Mouse (Mus musculus) left cerebral cortex, adult 11 months (tissue): Measurements from ENCODE around the gene Trmt1.

Experiments
- DNase-seq: peaks from one replicate; pipeline ENCODE4 v3.0.0; 2022; ENCODE audit warnings: low spot score

Trmt1 gene

DNA sequence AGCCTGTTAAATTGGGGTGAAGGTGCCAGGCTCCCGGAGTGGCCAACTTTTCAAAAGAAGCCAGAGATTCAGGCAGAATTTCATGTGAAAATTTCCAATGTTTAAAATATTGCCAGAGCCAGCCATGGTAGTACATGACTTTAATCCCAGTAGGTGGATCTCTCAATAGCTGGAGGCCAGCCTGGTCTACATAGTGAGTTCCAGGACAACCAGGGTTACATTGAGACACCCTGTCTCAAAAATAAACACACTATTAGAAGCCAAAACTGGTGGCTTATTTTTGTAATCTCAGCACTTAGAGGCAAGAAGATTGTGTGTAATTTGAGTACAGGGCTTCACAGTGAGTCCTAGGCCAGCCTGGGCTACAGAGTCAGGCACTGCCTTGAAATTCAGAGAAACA is 23.8 kb downstream of the Trmt1 start:
- DNase-seq, result no peak

DNA sequence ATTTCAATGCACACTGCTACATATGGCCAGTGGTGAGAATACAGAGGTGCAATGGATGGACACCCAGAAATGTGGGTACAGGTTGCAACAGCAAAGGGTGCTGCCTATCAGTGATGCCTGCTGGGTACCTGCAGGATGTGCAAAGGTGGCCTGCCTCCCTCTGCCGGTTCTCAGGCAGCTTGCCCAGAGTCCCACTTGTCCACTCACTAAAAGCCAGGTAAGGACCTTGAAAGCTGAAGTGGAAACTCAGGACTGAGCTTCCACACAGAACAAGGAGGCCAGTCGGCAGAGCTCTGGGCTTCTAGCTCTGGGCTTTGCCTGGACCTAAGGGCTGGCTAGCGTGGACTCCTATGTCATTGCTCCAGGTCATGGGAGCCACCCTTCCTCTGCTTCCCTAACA is 25.2 kb downstream of the Trmt1 start:
- DNase-seq, result no peak

DNA sequence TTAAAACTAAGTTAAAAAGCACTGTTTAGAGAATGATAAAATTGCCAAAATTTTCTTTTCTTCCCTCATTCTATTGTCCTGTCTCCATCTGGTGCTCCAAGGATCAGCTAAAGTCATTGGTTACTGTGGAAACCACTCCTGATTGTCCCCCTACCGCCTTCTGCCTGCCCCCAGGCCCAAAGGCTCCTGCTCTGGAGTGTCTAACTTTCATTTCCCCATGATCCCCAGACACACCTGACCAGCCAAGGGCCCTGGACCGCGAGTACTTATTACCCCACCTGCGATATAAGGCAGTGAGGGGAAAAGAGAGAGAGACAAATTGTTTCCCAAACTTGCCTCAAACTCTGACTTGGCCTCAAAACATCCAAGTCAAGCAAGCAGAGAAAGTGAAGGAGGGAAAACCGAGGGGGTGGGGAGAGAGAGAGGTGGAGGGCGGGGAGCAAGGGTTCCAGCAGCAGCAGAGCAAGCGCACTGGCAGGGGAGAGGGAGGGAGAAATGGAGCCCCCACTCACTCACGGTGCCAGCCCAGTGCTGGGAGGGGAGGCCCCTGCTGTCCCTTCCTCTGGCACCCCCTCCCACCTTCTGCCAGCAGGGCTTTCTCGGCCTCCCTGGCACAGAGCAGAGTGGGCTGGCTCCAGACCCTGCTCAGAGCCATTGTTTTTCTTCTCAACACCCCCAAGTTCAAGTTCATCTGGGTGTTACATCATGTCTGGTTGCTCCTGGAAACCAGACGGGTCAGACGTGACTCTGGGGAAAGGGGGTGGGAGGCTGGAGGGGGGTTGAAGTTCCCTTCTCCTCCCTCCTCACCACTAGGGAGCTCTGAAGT is 26.0 kb downstream of the Trmt1 start:
- no peak for DNase-seq

DNA sequence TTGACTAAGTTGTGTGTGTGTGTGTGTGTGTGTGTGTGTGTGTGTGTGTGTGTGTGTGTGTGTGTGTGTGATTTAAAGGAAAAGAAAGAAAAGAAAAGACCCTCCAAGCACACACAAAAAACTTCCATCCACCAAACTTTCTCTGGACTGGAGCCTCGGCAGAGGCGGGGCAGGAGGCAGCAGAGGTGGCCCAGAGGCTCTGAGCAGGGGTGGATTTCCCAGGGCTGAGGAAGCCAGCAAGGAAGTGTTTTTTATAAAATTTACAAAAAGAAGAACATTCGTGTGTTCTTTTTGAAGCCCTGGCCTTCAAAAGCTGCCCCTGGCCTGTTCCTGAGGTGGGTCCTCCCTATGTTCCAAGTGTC is 26.6 kb downstream of the Trmt1 start:
- DNase-seq, result no peak

DNA sequence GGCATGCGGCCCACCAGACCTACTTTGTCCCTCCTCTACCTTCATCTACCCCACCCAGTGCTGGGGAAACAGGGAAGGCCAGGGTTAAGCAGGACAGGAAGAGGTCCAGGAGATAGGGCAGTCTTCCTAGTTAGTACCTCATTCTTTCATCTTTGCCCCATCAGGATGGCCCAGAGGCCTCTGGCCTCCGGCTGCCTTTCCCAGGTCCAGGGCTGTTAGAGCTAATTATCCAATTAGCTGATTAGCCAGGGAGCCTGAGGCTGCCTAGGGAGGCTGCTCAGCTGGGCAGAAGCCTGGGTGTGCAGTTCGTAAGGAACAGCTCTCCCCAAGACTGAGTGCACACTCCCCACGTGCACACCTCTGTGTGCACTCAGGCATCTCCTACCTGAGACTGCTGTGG is 27.3 kb downstream of the Trmt1 start:
- DNase-seq, result no peak

DNA sequence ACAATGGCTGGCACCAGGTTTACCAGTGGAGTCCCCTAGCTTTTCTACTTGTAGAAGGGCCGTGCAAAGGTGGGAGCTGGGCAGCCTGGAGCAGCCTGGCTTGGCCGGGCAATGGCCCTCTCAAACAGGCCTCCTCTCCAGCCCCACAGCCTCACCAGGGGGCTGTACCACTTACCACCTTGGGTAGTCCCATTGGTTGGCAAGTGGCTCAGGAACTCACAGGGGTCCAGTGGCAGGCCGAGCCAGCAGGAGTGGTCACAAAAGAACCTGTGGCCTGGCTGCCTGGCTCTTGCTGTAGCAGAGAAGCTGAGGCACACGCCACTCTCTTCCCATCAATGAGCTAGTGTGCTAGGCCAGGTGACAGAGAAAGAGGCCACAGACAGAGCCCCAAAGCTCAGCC is 28.1 kb downstream of the Trmt1 start:
- DNase-seq, result no peak

DNA sequence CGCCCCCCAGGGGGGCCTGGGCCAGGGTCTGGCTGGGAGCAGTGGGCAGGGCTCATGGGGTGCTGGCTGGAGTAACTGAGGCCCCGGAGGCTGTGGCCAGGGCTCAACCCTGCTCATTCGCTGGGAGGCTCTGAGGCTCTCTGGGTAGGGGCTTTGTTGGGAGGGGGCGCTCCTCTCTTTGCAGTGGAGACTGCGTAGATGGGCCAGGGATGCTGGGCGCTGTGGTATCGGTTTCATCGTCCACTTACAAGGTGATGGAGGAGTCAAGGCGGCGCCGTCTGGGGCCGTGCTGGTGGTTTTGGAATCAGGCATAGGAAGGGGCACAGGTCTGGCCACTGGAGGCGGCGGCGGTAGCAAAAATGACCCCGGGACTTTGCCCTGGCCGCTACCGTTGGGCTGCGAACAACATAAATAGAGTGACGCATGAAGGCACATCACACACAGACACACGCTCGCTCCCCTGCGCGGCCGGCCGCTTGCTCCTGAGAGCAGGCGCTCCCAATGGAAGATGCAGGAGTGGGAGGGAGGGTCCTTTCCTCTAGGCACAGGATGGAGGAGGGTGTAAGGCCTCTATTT is 29.9 kb downstream of the Trmt1 start:
- no peak for DNase-seq

DNA sequence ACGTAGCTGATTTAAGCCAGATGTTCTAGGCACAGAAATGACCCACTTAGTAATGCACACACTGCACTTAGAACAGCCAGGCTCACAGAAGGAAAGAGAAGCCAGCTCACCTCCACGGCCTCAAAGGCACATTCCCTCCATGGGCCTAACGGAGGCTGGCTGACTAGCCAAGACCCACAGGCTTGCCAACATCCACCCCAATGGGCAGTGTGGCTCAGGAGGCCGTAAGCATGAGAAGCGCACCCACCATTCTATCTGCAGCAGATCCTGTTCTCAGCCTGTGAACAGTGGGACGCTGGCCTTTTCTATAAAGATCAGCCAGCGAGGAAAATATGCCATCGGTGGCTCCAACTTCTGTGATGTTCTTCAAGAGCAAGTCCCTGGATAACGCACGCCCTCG is 30.7 kb downstream of the Trmt1 start:
- DNase-seq, result no peak

DNA sequence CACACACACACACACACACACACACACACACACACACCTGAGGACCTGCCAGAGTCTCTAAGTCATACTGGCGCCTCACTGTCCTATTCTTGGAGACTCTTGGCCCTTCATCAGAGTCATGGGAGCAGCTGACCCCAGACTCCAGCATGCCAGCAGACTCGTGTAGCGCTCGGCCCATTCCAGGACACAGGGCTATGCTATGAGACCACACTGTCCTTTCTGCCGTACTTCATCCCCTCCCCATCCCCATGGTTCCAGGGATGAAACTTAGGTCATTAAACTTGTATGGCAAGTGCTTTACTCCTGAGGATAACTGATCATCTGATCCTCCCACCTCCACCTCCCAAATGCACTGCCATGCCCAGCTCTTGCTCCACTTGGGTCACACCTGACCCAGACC is 32.4 kb downstream of the Trmt1 start:
- no peak for DNase-seq

DNA sequence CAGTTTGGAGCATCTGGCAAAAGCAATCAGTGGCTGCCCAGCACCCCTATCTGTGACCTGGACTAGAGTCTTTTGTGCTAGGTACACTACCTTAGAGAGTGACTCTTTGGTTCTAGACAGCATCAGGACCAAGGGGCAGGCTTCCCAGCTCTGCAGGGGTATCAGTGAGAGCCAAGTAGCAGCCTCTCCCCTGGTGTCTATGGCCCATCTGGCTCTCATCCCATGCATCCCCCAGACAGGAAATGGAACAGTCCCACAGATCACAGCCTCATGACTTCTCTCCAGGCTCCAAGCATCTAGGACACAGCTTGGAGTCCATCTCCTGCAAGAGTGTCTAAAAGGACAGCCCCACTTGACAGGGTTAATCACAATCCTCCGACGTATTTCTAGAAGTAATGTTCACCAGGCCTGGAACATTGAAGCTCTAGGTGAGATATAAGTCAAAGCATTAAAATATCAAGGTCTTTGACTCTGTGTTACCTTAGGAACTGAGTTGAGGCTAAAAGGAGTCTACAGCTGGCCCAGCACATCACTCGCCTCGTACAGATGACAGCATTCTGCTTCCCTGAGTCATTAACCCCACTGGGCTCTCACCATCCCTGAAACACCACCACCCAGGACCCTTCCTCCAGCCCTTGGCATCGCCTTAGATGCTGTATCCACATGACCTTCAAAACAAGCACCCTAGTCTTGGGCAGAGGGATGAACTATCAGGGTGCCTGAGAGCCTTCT is 33.0 kb downstream of the Trmt1 start:
- DNase-seq, result no peak

DNA sequence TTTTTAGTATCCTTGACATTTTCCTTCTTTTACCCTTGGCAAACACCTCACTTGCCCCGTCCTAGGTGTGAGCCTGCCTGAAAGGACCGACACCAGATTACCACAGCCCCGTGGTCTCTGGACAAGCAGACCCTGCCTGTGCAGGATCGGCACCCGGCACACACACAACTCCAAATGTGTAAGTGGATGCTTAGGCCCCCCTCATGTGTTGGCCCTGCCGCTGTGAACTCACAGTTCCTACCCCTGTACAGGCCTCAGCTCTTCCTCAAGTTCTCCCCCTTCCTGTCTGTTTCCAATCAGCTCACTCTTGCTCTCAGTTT is 36.4 kb downstream of the Trmt1 start:
- no peak for DNase-seq

DNA sequence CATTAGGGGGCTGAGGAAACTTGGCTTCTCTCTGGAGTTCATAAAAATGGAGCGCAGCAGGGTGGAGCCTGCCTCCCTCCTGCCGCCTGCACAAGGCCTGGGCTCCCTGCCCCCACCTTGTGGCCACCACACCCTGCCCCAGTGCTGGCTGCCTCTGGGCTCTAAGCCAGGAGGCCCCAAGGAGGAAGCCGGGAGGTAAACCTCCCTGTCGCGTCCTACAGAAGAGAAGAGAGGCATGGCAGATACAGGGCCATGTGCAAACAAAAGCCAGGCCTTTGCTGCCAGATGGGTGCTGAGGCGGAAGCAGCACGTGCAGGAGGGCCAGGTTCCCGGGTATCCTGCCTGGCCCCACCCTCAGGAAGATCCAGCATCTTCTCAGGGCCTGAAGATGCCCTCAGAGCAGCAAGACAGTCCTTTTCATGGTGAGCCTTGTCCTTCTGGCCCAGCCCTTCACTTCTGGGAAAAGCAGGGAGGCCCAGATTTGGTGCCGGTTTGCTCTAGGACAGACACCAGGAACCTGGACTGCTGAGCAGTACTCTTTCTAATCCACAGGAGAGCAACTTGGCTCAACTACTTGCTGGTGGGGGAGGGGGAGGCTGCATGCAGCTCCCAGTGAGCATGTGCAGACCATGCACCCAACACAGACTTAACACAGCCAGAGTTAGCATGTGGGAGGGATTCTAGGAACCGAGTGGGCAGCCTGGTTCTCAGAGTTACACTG is 36.9 kb downstream of the Trmt1 start, which contains the start of gene G430095P16Rik:
TSS of gene G430095P16Rik (plus strand) at position 158 of the 721 bp plus-strand sequence.
- no peak for DNase-seq

DNA sequence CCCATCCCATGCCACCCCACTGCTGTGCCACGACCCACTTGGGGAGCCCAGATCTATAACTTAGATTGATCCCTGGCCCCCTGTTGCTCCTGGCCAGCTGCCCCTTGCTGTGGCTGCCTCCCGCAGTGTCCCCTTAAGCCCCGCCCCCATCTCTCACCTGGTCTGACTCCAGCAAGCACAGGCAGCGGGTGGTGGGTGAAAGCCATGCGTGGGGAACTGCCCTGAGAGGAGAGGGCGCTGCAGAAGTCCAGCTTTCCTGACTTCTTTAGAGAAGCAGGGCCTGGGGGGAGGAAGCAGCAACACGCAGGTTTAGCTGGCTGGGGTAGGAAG is 37.4 kb downstream of the Trmt1 start:
- no peak for DNase-seq

DNA sequence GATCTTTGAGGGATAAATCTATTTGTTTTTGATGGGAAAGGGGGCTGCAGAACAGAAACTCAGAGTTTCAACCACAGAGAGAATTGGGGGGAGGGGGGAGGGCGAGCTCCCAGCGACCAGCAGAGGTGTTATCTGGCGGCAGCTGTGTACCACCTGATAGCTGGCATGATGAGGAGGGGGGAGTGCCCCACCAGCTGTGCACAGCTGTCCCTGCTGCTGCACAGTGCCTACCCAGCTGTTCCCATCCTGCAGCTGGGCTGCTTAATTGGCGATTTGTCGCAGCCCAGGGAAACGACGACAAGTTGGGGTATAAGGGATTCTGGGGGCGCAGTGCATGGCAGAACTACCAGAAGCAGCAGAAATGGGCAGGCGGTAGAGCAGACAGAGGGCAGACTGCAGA is 38.6 kb downstream of the Trmt1 start:
- no peak for DNase-seq

DNA sequence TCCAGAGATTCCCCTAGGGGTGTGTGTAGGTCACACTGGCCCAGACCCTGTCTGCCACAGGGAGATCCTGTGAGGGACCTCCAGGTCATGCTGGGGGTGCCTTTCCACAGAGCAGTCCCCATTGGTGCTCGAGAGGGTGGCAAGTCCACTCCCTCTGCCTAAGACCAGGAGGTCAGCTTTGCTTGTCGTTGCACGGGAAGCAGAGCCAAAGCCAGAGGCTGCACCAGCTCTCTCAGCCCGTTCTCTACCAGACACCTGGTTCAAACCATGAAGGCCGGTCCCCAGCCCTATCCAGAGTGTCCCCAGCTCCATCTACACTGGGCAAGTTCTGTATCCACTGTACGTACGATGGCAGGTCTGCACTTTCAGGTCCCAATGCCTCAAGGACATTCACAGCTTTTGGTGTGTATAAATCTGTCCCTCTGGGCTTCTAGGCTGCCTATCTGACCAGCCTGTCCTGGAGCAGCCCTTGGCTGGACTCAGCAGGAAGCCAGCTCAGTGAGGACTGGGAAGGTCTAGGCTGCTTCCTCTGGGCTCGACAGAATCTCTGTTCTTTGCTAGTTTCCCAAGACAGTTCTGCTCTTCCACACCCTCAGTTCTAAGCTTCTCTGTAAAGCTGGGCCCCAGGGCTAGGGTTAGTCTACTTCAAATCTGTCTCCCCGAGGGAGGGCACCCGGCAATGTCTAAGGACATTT is 39.3 kb downstream of the Trmt1 start:
- DNase-seq, result no peak

DNA sequence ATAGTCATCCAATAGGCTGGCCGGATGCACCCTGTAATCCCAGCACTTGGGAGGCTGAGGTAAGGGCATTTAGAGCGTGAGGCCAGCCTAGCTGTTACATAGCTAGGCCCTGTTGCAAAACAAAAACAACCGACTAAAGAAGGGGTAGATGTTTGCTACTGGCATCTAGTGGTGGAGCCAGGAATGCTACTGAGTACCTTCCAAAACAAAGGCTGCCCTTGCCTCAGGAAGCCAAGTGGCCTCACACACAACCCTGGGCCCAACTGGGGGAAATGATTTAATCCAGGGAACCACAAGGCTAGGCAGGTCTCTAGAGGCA is 39.8 kb downstream of the Trmt1 start:
- no peak for DNase-seq

DNA sequence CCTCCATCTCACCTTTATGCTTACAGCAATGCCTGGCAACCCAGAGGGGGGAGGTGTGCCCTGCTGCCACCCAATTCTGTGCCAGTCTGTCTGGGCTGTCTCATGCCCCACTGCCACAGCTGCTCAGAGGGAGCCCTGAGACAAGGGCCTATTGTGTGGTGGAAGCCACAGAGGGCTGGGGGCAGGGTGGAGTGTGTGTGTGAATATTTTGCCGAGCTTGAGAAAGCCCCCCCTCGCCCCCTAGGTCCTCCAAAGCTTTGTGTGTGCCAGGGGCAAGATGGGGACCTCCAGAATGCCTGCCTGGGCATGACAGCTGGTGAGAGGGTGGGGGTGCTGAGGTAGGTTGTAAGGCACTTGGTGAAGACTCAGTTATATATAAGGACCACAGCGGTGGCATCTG is 42.4 kb downstream of the Trmt1 start:
- peak; percentile 57 for DNase-seq

DNA sequence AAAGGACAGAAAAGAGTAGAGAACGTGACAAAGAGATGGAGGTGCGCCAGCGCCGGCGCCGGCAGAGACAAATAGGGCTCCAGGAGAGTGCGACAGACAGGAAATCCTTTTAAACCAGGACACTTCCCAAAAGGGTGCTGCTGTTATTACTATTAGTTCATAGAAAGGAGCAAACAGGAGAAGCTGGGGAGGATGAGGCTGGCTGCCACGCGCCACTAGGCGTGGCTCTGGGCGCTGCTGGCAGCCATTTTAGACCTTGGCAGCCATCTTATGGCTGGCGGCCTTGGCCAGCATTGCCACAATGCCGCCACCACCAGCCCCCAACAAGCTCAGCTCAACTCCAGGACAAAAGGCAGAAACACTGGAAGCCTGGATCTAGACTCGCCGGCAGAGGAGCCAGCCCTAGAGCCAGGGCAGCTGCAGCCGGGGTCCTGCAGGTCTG is 43.8 kb downstream of the Trmt1 start:
- DNase-seq, result no peak

DNA sequence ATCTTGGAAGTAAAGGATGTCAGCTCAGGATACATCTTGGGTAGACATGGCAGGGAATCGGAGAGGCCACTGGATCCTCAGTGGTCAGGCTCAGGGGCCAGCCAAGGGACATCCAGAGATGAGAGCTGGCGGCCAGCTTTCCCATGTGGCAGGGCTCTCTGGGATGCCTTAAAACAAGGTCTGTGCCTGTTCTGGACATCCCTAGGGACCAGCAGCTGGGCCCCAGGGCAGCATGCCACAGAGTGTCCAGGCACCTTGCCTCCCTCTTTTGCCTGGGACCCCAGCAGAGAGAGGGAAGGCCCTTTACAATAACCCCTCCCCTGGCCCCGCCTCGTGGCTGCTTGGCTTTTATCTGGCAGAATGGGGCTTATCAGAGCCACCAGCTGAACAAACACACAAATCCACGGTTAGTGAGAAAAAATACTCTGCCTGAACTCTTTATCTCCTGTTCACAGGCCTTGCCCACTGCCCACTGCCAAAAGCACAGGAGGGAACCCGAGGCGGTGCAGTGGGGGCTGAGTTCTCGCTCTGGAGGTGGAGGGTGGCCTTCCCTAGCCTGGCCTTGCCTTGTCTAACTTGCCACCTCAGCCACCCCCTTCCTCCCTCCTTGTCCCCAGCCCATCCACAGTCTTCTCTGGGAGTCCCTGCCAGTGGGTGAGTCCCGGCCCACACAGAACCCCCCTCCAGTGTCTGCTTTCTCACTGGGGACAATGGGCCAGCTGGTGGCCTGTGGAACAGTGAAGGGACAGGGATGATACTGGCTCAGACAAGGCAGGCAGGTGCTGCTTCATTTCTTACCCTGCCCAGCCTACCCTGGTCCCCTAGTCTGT is 44.6 kb downstream of the Trmt1 start:
- no peak for DNase-seq

DNA sequence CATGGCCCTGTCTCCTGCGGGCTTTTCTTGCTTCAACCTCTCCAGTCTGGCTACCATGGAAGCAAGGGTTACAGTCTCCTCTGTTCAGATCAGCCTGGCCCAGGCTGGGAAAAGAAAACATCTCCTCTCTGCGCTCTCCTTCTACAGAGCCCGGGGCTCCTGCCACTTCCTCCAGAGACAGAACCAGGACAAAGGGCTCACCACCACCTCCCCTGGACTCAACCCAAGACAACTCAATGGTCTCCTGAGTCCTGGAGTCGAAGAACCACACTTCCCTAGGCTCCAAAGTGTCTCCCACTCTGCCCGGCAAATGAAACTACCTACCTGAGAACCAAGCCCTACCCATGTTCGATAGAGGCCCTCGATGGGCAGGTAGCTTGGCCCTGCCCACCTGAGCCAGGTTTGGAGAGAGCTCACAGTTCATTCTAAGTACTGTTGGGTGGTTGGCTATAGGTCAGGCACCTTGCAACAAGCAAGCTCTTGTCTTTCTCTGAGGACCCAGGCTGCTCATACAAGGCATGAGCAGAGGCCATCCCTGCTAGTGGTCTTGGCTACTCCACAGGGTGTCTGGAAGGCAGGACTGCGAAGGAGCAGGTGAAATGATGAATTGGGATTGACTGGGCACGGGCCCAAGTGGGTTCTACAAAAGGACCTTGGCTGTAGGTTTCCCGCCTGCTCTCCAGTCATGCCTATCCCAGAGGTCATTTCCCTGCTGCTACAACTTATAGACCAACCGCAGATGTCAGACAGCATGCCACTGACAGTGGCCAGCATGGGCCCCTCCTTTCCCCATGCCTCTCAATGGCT is 45.5 kb downstream of the Trmt1 start:
- DNase-seq, result no peak

DNA sequence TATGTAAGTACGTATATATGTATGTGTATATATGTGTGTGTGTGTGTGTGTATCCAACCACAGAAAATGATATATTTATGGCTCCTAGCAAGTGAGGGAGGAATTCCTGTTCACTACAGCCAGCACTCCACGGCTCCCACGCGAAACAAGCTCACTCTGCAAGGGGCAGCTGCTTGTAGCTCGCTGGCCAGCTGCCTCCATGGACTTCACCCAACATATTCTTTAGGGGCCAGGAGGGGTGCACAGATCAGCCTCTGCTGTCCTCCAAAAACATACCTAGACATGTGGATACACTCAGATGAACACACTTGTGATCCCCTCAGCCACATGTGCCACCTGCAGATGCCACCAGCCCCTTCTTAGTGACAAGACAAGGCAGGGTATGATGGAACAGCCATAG is 46.4 kb downstream of the Trmt1 start:
- no peak for DNase-seq
